Mouse (Mus musculus) right cerebral cortex, postnatal 4 days (tissue): ENCODE measurements around the gene Tex12.

Source experiments
- DNase-seq: peaks from one replicate; pipeline ENCODE4 v3.0.0-alpha.2; 2022

The Tex12 gene

DNA sequence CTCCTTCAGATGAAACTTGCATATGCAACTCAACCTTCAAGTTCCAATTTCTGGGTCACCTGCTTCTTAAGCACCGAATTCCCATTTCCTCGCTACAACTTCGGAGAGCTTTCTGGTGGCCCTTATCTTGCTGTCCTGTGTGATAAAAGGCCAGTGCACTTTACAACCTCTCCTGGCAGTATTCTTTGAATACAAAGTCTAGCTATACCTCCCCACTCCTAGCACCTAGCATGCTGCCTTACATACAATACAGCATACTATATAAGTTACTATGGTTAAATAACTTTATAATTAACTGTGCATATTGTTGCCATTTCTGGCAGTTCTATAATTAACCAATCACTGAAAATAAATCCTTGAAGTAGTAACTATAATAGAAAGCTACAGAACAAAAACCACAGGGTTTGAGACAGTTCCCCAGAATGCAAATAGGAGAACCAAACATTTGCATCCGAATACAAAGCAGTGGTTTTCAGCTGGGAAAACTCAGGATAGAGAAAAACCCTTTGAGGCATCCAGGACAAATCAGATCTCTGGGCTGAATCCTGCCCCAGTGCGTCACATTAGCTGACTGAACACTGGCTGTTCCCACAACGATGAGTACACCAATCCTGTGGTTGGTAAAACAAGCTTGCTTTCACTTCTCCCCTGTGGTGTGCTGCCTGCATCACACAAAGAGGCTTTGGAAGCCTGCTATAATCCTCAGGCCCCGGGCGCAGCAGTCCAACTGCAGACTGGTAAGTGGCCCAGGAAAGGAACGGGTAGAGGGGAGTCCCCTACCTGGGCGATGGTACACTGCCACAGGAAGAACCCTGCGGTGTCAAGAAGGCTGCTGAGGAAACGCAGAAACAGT lies 6.7 kb downstream of the Tex12 start, which contains the start of gene Il18:
Gene Il18 (plus strand): TSS at position 587 of the 853 bp plus-strand sequence.
- DNase-seq: peak; percentile 43

- DNase-seq: no peak
Observed at GRCm38 (mm10) chr9:50553547-50553946, 7.6 kb downstream of the Tex12 start.

DNA sequence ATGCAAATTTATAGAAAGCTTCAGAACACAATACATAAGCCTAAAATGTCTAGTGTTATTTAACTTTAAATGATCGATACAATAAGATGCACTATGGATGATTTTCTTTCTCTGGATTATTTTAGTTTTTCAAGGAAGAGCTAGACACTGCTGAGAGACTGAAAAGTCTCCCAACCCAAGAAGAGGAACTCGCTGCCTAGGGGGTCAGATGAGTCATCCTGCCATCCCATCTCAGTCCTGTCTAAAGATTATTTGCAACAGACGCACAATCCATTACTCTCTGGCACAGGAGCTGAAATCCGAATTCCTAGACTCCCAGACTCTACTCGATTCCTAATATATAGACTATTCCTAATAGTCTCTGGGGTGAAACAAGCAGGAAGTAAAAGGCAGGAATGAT lies 8.9 kb downstream of the Tex12 start:
- DNase-seq: no peak

GRCm38 (mm10) chr9:50548936-50549335 lies 12.2 kb downstream of the Tex12 start:
- DNase-seq: no peak

GRCm38 (mm10) chr9:50547859-50548478 lies 13.2 kb downstream of the Tex12 start:
- DNase-seq: no peak

DNA sequence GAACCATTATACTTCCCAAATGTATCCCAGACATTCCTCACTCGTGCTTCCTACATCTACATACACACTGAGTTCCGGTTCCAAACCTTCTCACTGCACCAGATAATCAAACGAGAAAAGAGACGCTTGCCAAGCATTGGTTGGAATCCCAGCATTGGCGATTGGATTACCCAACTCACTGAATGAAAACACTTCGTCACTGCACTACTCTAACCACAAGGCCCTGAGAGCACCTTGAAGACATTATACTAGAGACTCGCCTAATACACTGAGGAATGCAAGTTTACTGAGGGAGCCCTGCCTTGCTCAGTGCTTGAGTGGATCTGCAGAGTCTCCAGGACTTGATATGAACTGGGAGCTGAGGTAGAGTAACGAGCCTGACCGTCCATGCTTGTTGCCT lies 18.7 kb downstream of the Tex12 start:
- no peak for DNase-seq

DNA sequence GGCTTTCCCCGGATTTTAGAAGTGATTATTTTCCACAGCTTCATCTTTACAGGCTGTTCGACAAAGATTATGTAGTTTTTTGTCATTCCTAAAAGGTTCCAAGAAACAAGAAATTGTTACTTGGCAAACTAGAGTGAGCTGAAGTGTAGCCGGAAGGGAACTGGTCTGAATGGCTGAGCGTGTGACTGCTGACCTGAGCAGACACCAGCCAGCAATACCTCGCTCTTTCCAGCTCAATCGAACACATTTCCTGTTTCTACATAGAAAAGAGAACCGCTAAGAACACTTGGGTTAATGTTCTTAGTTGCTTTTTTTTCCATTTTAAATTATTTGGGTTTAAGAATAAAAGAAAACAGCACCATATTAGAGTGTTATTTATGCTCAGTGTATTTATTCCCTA lies 21.0 kb downstream of the Tex12 start:
- no peak for DNase-seq

- DNase-seq: no peak
Observed at GRCm38 (mm10) chr9:50537295-50537694, 23.8 kb downstream of the Tex12 start.

- DNase-seq: no peak
Observed at GRCm38 (mm10) chr9:50536603-50537135, 24.5 kb downstream of the Tex12 start.

DNA sequence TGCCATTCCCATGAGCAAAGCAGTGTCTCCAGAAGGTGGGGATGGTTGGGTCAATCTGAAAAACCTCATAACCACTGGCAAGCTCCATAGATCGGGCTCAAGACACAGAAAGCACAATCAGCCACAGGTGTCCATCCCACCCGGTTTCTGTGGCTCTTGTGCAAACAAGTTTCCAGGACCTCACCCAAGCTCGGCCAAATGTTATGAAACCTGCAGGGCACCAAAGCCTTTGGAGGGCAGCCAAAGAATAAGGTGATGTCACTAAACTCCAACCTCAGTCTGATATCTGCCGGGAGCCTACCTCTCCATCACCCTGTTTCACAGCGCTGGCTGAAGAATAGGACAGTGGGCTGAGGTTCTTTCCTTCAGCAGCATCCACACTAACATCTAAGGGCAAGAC lies 25.2 kb downstream of the Tex12 start:
- DNase-seq: no peak

DNA sequence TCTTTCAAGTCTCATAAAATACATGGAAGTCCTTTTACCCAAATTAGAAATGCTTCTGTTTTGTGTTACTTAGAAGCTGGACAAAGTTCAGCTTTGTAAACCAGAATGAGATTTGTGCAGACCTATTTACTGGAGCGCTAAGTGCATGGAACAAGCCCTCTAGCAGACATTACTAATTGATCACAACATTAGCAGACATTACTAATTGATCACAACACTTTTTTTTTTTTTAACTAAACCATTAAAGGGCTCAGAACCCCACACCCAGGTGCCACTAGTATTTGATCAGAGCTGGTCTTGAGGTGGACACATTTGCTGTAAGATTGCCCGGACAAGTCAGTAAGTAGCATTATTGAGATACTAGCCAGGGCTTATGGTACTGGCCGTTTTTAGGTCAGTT lies 27.3 kb downstream of the Tex12 start:
- no peak for DNase-seq

DNA sequence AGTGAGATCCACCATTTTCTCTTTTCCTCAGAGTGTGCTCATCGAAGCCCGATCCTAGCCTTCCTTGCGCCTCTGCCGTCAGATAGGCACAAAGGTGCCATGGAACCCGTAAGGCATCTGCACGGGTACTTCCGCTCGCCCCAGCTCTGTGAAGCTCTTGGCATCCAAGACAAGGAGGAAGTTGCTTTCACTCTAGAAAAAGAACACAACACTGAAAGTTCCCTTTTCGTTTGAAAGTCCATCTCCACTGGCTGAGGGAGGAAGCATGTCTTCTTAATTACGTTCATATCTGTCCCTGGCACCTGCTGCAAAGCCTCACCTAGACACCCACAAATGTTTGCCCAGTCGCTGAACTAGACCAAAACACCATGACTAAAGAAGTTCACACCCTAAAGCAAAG lies 27.8 kb downstream of the Tex12 start:
- DNase-seq: no peak

- DNase-seq: peak; percentile 29
Observed at GRCm38 (mm10) chr9:50530890-50531289, 30.2 kb downstream of the Tex12 start.

GRCm38 (mm10) chr9:50528293-50528892 lies 32.7 kb downstream of the Tex12 start, which contains the start of gene Pts:
Gene Pts, minus strand, starts transcription at chr9:50528724.
- peak; percentile 98 for DNase-seq

- DNase-seq: no peak
Observed at GRCm38 (mm10) chr9:50527860-50528259, 33.3 kb downstream of the Tex12 start.

GRCm38 (mm10) chr9:50525585-50525984 lies 35.5 kb downstream of the Tex12 start:
- no peak for DNase-seq

DNA sequence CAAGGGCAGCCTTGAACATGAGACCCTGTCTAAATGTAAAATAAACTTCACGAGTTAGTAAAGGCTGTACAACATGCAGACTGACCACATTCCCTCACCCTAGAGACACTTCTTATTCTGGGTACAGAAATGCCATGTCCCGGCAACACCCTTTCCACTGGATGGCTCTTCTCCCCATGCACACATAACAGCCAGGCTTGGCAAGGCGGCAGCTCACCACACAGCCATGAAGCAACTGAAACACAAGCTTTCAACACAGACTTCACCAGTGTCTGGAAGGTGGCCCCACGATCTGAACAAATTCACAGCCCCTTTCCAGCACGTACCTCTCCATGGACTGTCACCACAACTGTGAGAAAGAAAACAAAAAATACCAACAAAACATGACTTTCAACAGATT lies 36.2 kb downstream of the Tex12 start:
- DNase-seq: no peak

DNA sequence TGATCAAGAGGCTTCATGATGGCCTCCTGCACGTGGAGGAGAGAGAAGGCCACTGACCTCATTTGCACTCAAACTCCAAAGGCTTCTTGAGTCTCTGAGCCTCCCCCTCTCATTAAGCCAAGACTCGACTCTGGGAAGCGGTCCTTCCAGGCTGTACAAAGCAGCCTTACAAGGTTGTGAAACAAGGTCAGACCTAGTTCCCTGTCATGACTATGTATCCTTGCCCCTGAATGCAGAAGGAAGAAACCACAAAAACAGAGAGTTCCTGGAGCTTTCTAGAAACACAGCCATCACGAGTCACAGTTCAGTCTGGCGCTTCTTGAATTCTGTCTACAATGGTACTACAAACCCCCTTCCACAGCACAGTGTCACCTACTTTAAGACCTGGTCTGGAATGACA lies 38.6 kb downstream of the Tex12 start:
- DNase-seq: no peak

GRCm38 (mm10) chr9:50521562-50521961 lies 39.6 kb downstream of the Tex12 start:
- DNase-seq: no peak

DNA sequence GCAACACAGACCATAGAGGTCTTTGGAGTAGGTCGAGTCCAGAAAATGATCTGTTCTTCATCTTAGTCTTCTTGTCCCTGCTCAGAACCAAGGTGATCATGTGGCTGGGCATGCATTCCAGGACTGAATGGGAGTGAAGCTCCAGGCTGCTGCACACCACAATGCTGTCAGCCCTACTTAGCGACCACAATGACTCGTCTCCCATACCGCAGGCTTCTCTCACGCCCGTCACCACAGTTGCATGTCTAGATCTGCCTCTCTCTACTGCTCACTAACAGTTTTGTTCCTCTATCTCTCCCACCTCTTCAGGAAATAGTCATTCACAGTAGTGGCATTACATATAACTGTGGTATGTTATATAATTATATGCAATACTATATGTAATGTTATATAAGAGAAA lies 40.4 kb downstream of the Tex12 start:
- no peak for DNase-seq

DNA sequence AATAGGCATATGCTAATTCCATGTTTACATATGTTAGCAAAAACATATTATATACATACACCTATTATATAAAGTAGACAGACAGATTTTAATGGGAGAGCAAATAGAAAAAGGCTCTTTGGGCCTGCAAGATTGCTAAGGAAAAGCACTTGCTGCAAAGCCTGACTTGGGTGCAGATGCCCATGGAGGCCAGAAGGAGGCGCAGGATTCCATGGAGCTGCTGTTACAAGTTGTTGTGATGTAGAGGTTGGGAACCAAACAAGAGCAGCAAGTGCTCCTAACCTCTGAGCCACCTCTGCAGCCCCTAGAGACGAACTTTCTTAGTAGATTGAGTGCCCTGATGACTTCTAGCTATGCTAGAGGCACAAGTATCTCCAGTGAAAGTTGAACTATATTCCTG lies 42.3 kb downstream of the Tex12 start:
- no peak for DNase-seq

DNA sequence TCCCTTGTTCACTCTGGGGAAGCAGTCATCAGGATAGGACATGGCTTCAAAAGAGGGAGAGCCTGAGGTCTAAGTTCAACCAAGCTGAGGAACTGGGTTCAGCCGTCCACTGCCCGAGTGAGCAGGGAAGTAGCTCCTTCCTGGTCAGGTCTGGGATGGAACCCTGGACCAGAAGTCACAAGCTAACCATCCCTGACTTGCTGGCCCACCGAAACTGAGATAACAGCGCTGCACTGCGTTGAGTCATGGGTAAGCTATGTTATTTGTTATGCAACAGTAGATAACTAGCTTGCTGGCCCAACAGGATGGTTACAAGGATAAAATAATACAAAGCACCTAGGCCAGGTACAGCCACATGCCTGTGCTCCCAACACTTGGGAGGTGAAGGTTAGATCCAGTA lies 45.7 kb downstream of the Tex12 start:
- DNase-seq: no peak

DNA sequence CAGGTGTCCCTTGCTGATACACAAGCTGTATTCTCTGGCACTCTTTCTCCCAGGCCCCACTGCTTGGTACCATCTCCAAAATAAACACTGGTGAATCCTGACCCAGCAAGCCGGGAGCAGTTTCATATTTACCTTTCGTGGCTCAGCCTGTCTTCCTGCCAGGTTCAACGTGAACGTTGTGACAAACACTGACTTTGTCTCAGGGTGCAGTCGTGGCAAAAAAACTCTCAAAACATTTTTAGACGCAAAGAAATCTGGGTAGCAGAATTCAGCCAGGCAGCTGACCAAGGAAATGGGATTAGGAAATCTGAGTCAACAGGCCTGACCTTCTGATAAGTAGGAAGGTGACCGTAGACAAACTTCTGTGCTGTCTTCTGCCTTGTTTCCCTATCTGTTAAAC lies 53.6 kb downstream of the Tex12 start:
- DNase-seq: no peak
